Mouse (Mus musculus): ENCODE measurements at regions not wholly inside any gene's neighbourhood (a gene's known extent, or its start where the extent isn't known, plus 50 kb on each side); places are given as distances from the start of the nearest gene placed in this dataset.

- WGBS: 95% methylated on average over 2 of the region's 2 CpGs
These were observed 102.9 kb upstream of the Mylip start for GRCm38 (mm10) chr13:45286651-45287050.

GRCm38 (mm10) chr13:45287217-45287616 is 102.3 kb upstream of the Mylip start:
- no peak overlapping the region for H3K4me2 ChIP-seq (replicated peaks)
- no peaks in the 10 kb centered on the region for H3K9me3 ChIP-seq (ENCODE audit: control insufficient read depth, low read length)
- no peaks in the 10 kb centered on the region for H3K36me3 ChIP-seq (replicated peaks; ENCODE audit: control insufficient read depth, insufficient read depth)
- no peak for DNase-seq (ENCODE audit: low spot score)
- no peaks in the 10 kb centered on the region for H3K4me1 ChIP-seq (replicated peaks; ENCODE audit: control insufficient read depth, insufficient read depth, low read length)
- ATAC-seq (ENCODE audit: low FRiP score): no peak
- H3K27ac ChIP-seq: no peak overlapping the region
- WGBS: 96% methylated on average over 4 of the region's 4 CpGs
- no peak overlapping the region for H3K9ac ChIP-seq
- H3K4me3 ChIP-seq (replicated peaks; ENCODE audit: low read length): no peak overlapping the region
- H3K27me3 ChIP-seq (ENCODE audit: control insufficient read depth, insufficient read depth, low read length): no peaks in the 10 kb centered on the region

More at GRCm38 (mm10) chr13:45286651-45287050, 102.9 kb upstream of the Mylip start:
- Histone ChIP-seq H3K9me3 (ENCODE audit: control insufficient read depth, low read length) (no peaks in the 10 kb centered on the region), H3K4me2 (replicated peaks) (no peak overlapping the region), H3K4me3 (replicated peaks; ENCODE audit: low read length) (no peak overlapping the region), H3K9ac (no peak overlapping the region), H3K27me3 (ENCODE audit: control insufficient read depth, insufficient read depth, low read length) (no peaks in the 10 kb centered on the region), H3K4me1 (replicated peaks; ENCODE audit: control insufficient read depth, insufficient read depth, low read length) (no peaks in the 10 kb centered on the region), H3K36me3 (replicated peaks; ENCODE audit: control insufficient read depth, insufficient read depth) (no peaks in the 10 kb centered on the region), H3K27ac (no peak overlapping the region)
- DNase-seq (ENCODE audit: low spot score): no peak
- ATAC-seq (ENCODE audit: low FRiP score): no peak

GRCm38 (mm10) chr13:45289976-45290375 is 99.6 kb upstream of the Mylip start:
- Histone ChIP-seq H3K4me3 (replicated peaks; ENCODE audit: low read length) (no peak overlapping the region), H3K27me3 (ENCODE audit: control insufficient read depth, insufficient read depth, low read length) (no peaks in the 10 kb centered on the region), H3K36me3 (replicated peaks; ENCODE audit: control insufficient read depth, insufficient read depth) (no peaks in the 10 kb centered on the region), H3K9me3 (ENCODE audit: control insufficient read depth, low read length) (no peaks in the 10 kb centered on the region), H3K4me1 (replicated peaks; ENCODE audit: control insufficient read depth, insufficient read depth, low read length) (no peaks in the 10 kb centered on the region), H3K27ac (no peak overlapping the region), H3K9ac (no peak overlapping the region), H3K4me2 (replicated peaks) (no peak overlapping the region)
- WGBS: 73% methylated on average over 11 of the region's 11 CpGs
- DNase-seq (ENCODE audit: low spot score) (no peak), ATAC-seq (ENCODE audit: low FRiP score) (no peak)

- Histone ChIP-seq H3K9ac (no peak overlapping the region), H3K4me2 (replicated peaks) (no peak overlapping the region), H3K36me3 (replicated peaks; ENCODE audit: control insufficient read depth, insufficient read depth) (no peaks in the 10 kb centered on the region), H3K27me3 (ENCODE audit: control insufficient read depth, insufficient read depth, low read length) (no peaks in the 10 kb centered on the region), H3K9me3 (ENCODE audit: control insufficient read depth, low read length) (no peaks in the 10 kb centered on the region), H3K4me1 (replicated peaks; ENCODE audit: control insufficient read depth, insufficient read depth, low read length) (no peaks in the 10 kb centered on the region), H3K4me3 (replicated peaks; ENCODE audit: low read length) (no peak overlapping the region), H3K27ac (no peak overlapping the region)
- DNase-seq (ENCODE audit: low spot score) (no peak), ATAC-seq (ENCODE audit: low FRiP score) (no peak)
- 89% methylated on average over 10 of the region's 10 CpGs for WGBS
These were observed 94.9 kb upstream of the Mylip start for GRCm38 (mm10) chr13:45294691-45295090.

GRCm38 (mm10) chr13:45300610-45301009 is 88.9 kb upstream of the Mylip start:
- H3K27ac ChIP-seq: no peak overlapping the region
- H3K9me3 ChIP-seq (ENCODE audit: control insufficient read depth, low read length): no peaks in the 10 kb centered on the region
- WGBS: 88% methylated on average over 8 of the region's 8 CpGs
- no peaks in the 10 kb centered on the region for H3K27me3 ChIP-seq (ENCODE audit: control insufficient read depth, insufficient read depth, low read length)
- DNase-seq (ENCODE audit: low spot score) (no peak), ATAC-seq (ENCODE audit: low FRiP score) (no peak)
- no peaks in the 10 kb centered on the region for H3K4me1 ChIP-seq (replicated peaks; ENCODE audit: control insufficient read depth, insufficient read depth, low read length)
- H3K4me2 ChIP-seq (replicated peaks): no peak overlapping the region
- H3K9ac ChIP-seq: no peak overlapping the region
- H3K4me3 ChIP-seq (replicated peaks; ENCODE audit: low read length): no peak overlapping the region
- no peaks in the 10 kb centered on the region for H3K36me3 ChIP-seq (replicated peaks; ENCODE audit: control insufficient read depth, insufficient read depth)

GRCm38 (mm10) chr13:45301191-45301905 is 88.2 kb upstream of the Mylip start:
- H3K36me3 ChIP-seq (replicated peaks; ENCODE audit: control insufficient read depth, insufficient read depth): no peaks in the 10 kb centered on the region
- H3K9ac ChIP-seq: no peak overlapping the region
- H3K27me3 ChIP-seq (ENCODE audit: control insufficient read depth, insufficient read depth, low read length): no peaks in the 10 kb centered on the region
- DNase-seq (ENCODE audit: low spot score): no peak
- no peak overlapping the region for H3K4me2 ChIP-seq (replicated peaks)
- no peak overlapping the region for H3K27ac ChIP-seq
- WGBS: 83% methylated on average over 10 of the region's 10 CpGs
- H3K9me3 ChIP-seq (ENCODE audit: control insufficient read depth, low read length): no peaks in the 10 kb centered on the region
- no peaks in the 10 kb centered on the region for H3K4me1 ChIP-seq (replicated peaks; ENCODE audit: control insufficient read depth, insufficient read depth, low read length)
- ATAC-seq (ENCODE audit: low FRiP score): no peak
- no peak overlapping the region for H3K4me3 ChIP-seq (replicated peaks; ENCODE audit: low read length)

GRCm38 (mm10) chr13:45302796-45303195 is 86.7 kb upstream of the Mylip start:
- Histone ChIP-seq H3K9me3 (ENCODE audit: control insufficient read depth, low read length) (no peaks in the 10 kb centered on the region), H3K4me1 (replicated peaks; ENCODE audit: control insufficient read depth, insufficient read depth, low read length) (no peaks in the 10 kb centered on the region), H3K4me3 (replicated peaks; ENCODE audit: low read length) (no peak overlapping the region), H3K27me3 (ENCODE audit: control insufficient read depth, insufficient read depth, low read length) (no peaks in the 10 kb centered on the region), H3K9ac (no peak overlapping the region), H3K27ac (no peak overlapping the region), H3K36me3 (replicated peaks; ENCODE audit: control insufficient read depth, insufficient read depth) (no peaks in the 10 kb centered on the region), H3K4me2 (replicated peaks) (no peak overlapping the region)
- 51% methylated on average over 6 of the region's 6 CpGs for WGBS
- ATAC-seq (ENCODE audit: low FRiP score) (no peak), DNase-seq (ENCODE audit: low spot score) (no peak)

- Histone ChIP-seq H3K4me3 (replicated peaks; ENCODE audit: low read length) (no peak overlapping the region), H3K36me3 (replicated peaks; ENCODE audit: control insufficient read depth, insufficient read depth) (no peaks in the 10 kb centered on the region), H3K27ac (no peak overlapping the region), H3K27me3 (ENCODE audit: control insufficient read depth, insufficient read depth, low read length) (no peaks in the 10 kb centered on the region), H3K4me1 (replicated peaks; ENCODE audit: control insufficient read depth, insufficient read depth, low read length) (no peaks in the 10 kb centered on the region), H3K4me2 (replicated peaks) (no peak overlapping the region), H3K9ac (no peak overlapping the region), H3K9me3 (ENCODE audit: control insufficient read depth, low read length) (no peaks in the 10 kb centered on the region)
- DNase-seq (ENCODE audit: low spot score) (no peak), ATAC-seq (ENCODE audit: low FRiP score) (no peak)
- WGBS: 88% methylated on average over 5 of the region's 5 CpGs
These were observed 83.4 kb upstream of the Mylip start for GRCm38 (mm10) chr13:45306177-45306576.

GRCm38 (mm10) chr13:45307226-45307625 is 82.3 kb upstream of the Mylip start:
- H3K4me3 ChIP-seq (replicated peaks; ENCODE audit: low read length): no peak overlapping the region
- H3K27me3 ChIP-seq (ENCODE audit: control insufficient read depth, insufficient read depth, low read length): no peaks in the 10 kb centered on the region
- ATAC-seq (ENCODE audit: low FRiP score) (no peak), DNase-seq (ENCODE audit: low spot score) (no peak)
- H3K9ac ChIP-seq: no peak overlapping the region
- WGBS: 95% methylated on average over 3 of the region's 3 CpGs
- no peak overlapping the region for H3K4me2 ChIP-seq (replicated peaks)
- H3K27ac ChIP-seq: no peak overlapping the region
- no peaks in the 10 kb centered on the region for H3K4me1 ChIP-seq (replicated peaks; ENCODE audit: control insufficient read depth, insufficient read depth, low read length)
- H3K9me3 ChIP-seq (ENCODE audit: control insufficient read depth, low read length): no peaks in the 10 kb centered on the region
- H3K36me3 ChIP-seq (replicated peaks; ENCODE audit: control insufficient read depth, insufficient read depth): no peaks in the 10 kb centered on the region

- DNase-seq (ENCODE audit: low spot score) (no peak), ATAC-seq (ENCODE audit: low FRiP score) (no peak)
- WGBS: 76% methylated on average over 6 of the region's 6 CpGs
- Histone ChIP-seq H3K27ac (no peak overlapping the region), H3K36me3 (replicated peaks; ENCODE audit: control insufficient read depth, insufficient read depth) (no peaks in the 10 kb centered on the region), H3K9ac (no peak overlapping the region), H3K27me3 (ENCODE audit: control insufficient read depth, insufficient read depth, low read length) (no peaks in the 10 kb centered on the region), H3K9me3 (ENCODE audit: control insufficient read depth, low read length) (no peaks in the 10 kb centered on the region), H3K4me3 (replicated peaks; ENCODE audit: low read length) (no peak overlapping the region), H3K4me1 (replicated peaks; ENCODE audit: control insufficient read depth, insufficient read depth, low read length) (no peaks in the 10 kb centered on the region), H3K4me2 (replicated peaks) (no peak overlapping the region)
These were observed 69.9 kb upstream of the Mylip start for GRCm38 (mm10) chr13:45319646-45320045.
